Mouse (Mus musculus) heart, postnatal 0 days (tissue): ENCODE measurements around the gene Serpinb1c.

Experiments used
- CTCF ChIP-seq: IDR thresholded peaks from 2 replicates; pipeline ENCODE4 v1.5.1; 2016; ENCODE audit warnings: antibody characterized with exemption, control low read depth, low read depth
- EP300 ChIP-seq: IDR thresholded peaks from 2 replicates; pipeline ENCODE4 v1.6.1; 2016; ENCODE audit warnings: antibody characterized with exemption, low read depth

DNA sequence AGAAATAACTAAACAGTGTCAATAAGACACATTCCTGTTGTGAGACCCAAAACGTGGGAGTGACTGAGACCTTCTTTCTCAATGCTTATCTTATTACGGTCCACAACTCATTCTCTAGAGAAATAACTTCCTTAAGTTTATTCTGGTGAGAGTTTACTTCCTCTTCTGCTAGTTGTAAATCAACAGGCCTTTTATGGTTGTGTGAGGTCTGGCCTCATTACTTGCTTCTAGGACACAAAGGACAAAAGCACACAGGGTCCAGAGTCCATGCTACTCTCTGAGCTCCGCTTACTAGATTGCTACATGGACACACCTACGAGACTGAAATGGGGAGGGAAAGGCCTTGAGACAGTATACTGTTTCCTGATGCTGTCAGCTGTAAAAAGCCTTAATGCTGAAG, 48.9 kb downstream of the Serpinb1c start:
- TF ChIP-seq CTCF (no peak), EP300 (no peak)
